Mouse (Mus musculus): Measurements from ENCODE around the gene Camk1g.

DNA sequence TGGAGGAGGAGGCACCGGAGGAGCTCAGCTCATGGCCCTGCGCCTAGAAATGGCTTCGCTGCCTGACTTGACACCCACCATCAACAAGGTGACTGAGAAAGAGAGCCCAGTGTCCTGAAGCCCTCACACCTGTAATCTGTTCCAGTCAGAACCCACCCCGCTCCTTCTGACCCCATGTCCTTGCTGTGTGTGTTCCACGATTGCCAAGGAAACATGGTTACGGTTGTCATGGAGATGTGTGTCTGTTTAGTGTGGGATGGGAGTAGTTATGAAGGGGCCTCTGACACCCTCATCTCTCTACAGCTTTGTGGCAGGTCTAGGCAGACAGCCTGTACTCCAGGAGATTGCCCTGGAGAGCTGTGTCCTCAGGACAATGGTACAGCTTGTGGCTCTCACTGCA, 35.6 kb downstream of the Camk1g start:
- TF ChIP-seq MAFK (IDR thresholded peaks at IDR 0.05; ENCODE audit: insufficient read depth, low read depth, low read length) (no peak), ZC3H11A (IDR thresholded peaks at IDR 0.05; ENCODE audit: borderline replicate concordance, low read depth, low read length) (no peak), ZNF384 (IDR thresholded peaks at IDR 0.05; ENCODE audit: low read depth, low read length) (no peak), HCFC1 (IDR thresholded peaks at IDR 0.05; ENCODE audit: borderline replicate concordance, insufficient read depth, low read length) (no peak), CHD2 (IDR thresholded peaks at IDR 0.05; ENCODE audit: low read depth, low read length) (no peak)

Data from ES-E14 (cell line).